Mouse (Mus musculus): ENCODE data around the gene Ptbp1. TPM values are rescaled to one million over a fixed set of nuclear protein-coding genes. Genes with fewer than 3 reads are reported as not detected.

Gene Ptbp1
- 149 TPM for polyA plus RNA-seq (2014; fragmentation: Illumina TruSeq; extraction: RNeasy Lipid Tissue Mini Kit (QIAGEN cat#74804); ENCODE audit: low read depth, low replicate concordance)

DNA sequence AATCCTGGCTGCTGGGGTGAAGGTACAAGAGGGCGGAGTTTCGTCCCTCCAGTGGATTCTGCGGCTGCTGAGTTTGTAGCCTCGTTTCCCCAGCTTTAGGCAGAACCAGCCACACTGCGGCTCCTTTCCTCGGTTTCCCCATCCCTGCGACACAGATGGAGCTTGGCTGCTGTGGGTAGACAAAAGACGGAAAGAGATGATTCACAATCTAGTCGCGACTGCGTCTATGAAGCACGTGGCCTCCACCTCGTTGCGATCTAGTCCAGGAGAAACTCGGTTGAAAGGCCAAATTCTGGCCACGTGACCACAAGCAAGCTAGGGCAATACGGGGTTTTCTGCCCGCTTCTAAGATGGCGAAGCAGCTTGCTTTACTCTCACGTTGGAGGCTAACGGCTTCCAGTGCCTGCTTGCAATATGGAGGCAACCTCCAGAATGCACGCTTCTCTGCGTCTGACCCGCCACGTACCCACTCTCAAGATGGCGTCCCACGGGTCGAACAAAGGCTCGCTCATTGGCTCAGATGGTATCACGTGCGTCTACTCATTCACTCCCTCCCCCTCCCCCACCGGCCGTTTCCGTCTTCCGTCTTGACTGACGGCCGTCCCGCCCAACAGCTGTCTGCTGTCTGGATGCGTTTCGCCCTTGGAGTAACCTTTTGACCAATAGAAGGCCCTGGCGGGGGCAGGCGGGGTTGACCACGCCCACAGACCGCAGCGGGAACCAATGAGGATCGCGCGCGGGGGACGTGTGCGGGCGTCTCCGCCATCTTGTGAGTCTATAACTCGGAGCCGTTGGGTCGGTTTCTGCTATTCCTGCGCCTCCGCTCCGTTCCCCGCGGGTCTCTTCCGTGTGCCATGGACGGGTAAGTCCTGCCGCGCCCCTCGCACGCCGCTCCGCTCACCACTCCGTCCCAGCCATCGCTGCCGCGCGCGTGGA is at the start of gene Ptbp1:
Gene Ptbp1 (plus strand): TSS at position 568 of the 936 bp plus-strand sequence.

DNA sequence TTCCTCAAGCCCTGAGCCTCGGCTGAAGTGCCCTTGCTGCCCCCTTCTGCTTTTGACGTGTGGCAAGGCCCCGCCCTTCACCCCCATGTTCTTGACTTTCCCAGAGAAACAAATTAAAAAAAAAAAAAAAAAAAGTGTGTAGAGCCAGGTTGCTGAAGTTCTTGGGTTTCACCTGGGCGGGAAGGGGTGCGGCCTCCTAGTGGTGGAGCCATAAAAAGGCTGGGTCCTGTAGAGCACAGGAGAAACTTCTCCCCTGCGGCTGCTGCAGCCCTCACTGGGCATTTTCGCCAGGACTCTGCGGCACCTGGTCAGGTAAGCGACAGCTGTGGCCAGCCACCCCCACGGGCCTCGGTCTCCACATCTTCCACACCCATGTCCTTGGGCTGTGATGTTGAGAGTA is 33.4 kb upstream of the Ptbp1 start, which contains the start of gene Misp:
Gene Misp (plus strand): TSS at position 208 of the 400 bp plus-strand sequence.

DNA sequence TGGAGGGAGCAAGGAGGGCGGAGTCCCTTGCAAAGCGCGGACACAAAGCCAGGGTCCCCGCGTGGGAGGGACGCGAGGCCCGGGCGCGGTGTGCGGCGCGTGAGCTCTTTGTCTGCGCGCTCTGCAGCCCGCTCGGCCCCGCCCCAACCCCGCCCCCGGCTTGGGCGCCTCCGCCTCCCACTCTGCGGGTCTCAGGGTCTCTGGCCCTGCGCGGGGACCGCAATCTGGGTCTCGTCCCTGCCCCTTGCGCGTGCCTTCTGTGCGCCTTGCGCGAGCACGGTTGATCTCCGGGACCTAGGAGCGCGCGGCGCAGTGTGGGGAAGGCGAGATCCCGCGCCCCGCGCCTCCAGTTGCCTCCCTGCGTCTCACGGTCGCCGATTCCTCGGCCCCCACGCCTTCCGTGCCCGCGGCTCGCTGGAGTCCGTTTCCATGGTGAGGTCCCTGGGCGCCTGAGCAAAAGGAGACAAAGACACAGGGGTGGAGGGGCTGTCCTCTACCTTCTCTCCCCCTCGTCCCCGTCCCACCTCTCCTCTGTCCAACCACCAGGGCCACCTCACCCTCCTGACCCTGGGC is 20.1 kb downstream of the Ptbp1 start, which contains the start of the genes Prtn3 and Plppr3:
Gene Prtn3 (plus strand): TSS at position 187 of the 573 bp plus-strand sequence.
Gene Plppr3 (minus strand): TSS at position 345 of the 573 bp plus-strand sequence.

DNA sequence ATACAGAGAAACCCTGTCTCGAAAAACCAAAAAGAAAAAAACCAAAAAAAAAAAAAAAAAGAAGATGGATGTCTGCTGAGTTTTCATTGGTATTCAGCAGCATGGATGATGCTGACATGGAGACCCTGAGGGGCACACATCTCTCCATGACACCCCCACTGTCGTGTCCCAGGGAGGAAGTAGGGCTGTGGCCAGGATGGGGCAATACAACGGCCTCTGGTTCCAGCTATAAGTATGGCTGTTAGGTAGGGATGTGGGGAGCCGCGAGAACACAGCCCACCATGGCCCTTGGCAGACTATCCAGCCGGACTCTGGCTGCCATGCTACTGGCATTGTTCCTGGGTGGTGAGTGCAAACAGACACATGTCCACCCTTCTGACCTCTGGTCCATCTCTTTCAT is 31.8 kb downstream of the Ptbp1 start, which contains the start of gene Elane:
Gene Elane (plus strand): TSS at position 194 of the 400 bp plus-strand sequence.

DNA sequence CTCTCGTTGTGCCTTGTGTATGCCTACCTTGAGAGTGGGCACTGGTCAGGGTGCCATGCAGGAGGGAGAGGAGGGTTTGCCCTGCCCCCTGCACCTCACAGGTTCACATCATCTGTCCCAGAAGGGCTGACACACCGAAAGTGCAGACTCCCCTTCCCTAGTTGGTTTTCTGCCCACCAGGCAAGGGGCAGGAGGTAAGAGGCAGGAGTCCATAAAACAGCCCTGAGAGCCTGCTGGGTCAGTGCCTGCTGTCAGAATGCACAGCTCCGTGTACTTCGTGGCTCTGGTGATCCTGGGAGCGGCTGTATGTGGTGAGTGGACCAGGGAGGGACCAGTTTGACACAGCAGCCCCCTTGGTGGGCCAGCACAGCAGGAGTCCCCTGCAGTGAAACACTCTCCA is 36.4 kb downstream of the Ptbp1 start, which contains the start of gene Cfd:
Gene Cfd (plus strand): TSS at position 184 of the 400 bp plus-strand sequence.

DNA sequence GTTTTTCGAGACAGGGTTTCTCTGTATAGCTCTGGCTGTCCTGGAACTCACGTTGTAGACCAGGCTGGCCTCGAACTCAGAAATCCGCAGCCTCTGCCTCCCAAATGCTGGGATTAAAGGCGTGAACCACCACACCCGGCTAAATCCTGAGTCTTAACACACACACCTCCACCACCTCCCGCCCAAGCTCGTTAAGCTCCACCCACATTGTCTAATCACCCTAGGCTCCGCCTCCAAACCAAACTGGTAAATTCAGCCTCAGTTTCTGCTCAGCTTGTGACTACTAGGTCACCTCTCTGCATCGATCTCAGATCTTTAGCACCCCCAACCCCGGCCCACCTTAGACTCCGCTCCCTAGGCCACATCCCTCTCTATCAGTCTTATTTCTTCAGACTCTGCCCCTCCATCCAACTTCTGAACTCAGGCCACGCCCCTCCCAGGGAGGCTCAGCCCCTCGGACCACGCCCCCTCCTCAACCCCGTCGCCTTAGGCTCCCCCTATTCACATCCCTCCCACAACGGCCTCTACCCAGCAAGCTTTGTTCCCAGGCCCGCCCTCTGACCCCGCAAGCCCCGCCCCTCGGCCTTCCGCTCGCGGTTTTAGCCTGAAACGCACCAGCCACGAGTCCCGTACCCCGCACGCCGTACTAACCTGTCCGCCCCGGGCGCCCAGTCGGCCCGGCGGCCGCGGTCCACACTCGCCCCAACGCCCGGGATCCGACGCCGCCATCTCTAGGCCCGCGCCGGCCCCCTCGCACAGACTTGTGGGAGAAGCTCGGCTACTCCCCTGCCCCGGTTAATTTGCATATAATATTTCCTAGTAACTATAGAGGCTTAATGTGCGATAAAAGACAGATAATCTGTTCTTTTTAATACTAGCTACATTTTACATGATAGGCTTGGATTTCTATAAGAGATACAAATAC is 54.2 kb downstream of the Ptbp1 start, which contains the start of gene Med16:
Gene Med16 (minus strand): TSS at position 757 of the 925 bp plus-strand sequence.

DNA sequence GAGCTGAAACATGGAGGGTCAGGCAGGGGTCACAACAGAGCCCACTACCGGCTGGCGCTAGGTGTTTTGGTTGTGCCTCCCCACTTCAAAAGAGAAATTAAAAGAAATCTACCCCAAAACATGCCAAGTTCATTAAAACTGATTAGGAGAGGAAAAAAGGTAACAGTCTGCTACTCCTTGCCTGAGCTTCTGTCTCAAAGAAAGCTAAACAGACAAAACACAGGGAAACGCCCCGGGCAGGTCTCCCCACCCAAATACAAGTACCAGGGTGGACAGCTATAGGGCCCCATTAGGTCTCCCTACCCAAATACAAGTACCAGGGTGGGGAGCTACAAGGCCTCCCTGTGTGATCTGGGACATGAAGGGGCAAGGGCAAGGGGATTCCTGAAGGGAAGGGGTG is 56.3 kb downstream of the Ptbp1 start, which contains the start of gene Gm26602:
Gene Gm26602 (plus strand): TSS at position 301 of the 400 bp plus-strand sequence.

Other genes with a start within 250 kb of the Ptbp1 start
- gene C2cd4c, start 240.4 kb upstream of the Ptbp1 start, polyA plus RNA-seq (2014; fragmentation: Illumina TruSeq; extraction: RNeasy Lipid Tissue Mini Kit (QIAGEN cat#74804); ENCODE audit: low read depth, low replicate concordance), result not detected
- gene Shc2, start 216.5 kb upstream of the Ptbp1 start, polyA plus RNA-seq (2014; fragmentation: Illumina TruSeq; extraction: RNeasy Lipid Tissue Mini Kit (QIAGEN cat#74804); ENCODE audit: low read depth, low replicate concordance), result 4.0 TPM
- not detected for gene Odf3l2, start 208.7 kb upstream of the Ptbp1 start, polyA plus RNA-seq (2014; fragmentation: Illumina TruSeq; extraction: RNeasy Lipid Tissue Mini Kit (QIAGEN cat#74804); ENCODE audit: low read depth, low replicate concordance)
- gene Madcam1, start 189.9 kb upstream of the Ptbp1 start, polyA plus RNA-seq (2014; fragmentation: Illumina TruSeq; extraction: RNeasy Lipid Tissue Mini Kit (QIAGEN cat#74804); ENCODE audit: low read depth, low replicate concordance), result not detected
- gene Tpgs1, start 185.1 kb upstream of the Ptbp1 start, polyA plus RNA-seq (2014; fragmentation: Illumina TruSeq; extraction: RNeasy Lipid Tissue Mini Kit (QIAGEN cat#74804); ENCODE audit: low read depth, low replicate concordance), result 29.6 TPM
- gene Cdc34, start 172.2 kb upstream of the Ptbp1 start, polyA plus RNA-seq (2014; fragmentation: Illumina TruSeq; extraction: RNeasy Lipid Tissue Mini Kit (QIAGEN cat#74804); ENCODE audit: low read depth, low replicate concordance), result 64.7 TPM
- 0.63 TPM for gene Gzmm, start 165.4 kb upstream of the Ptbp1 start, polyA plus RNA-seq (2014; fragmentation: Illumina TruSeq; extraction: RNeasy Lipid Tissue Mini Kit (QIAGEN cat#74804); ENCODE audit: low read depth, low replicate concordance)
- gene Bsg, start 149.9 kb upstream of the Ptbp1 start, polyA plus RNA-seq (2014; fragmentation: Illumina TruSeq; extraction: RNeasy Lipid Tissue Mini Kit (QIAGEN cat#74804); ENCODE audit: low read depth, low replicate concordance), result 523 TPM
- gene Hcn2, start 137.8 kb upstream of the Ptbp1 start, polyA plus RNA-seq (2014; fragmentation: Illumina TruSeq; extraction: RNeasy Lipid Tissue Mini Kit (QIAGEN cat#74804); ENCODE audit: low read depth, low replicate concordance), result 0.37 TPM
- 24.5 TPM for gene Polrmt, start 107.8 kb upstream of the Ptbp1 start, polyA plus RNA-seq (2014; fragmentation: Illumina TruSeq; extraction: RNeasy Lipid Tissue Mini Kit (QIAGEN cat#74804); ENCODE audit: low read depth, low replicate concordance)
- not detected for gene Fgf22, start 99.4 kb upstream of the Ptbp1 start, polyA plus RNA-seq (2014; fragmentation: Illumina TruSeq; extraction: RNeasy Lipid Tissue Mini Kit (QIAGEN cat#74804); ENCODE audit: low read depth, low replicate concordance)
- gene Rnf126, start 87.5 kb upstream of the Ptbp1 start, polyA plus RNA-seq (2014; fragmentation: Illumina TruSeq; extraction: RNeasy Lipid Tissue Mini Kit (QIAGEN cat#74804); ENCODE audit: low read depth, low replicate concordance), result 37.4 TPM
- gene Fstl3, start 77.2 kb upstream of the Ptbp1 start, polyA plus RNA-seq (2014; fragmentation: Illumina TruSeq; extraction: RNeasy Lipid Tissue Mini Kit (QIAGEN cat#74804); ENCODE audit: low read depth, low replicate concordance), result 19.8 TPM
- not detected for gene Prss57, start 63.5 kb upstream of the Ptbp1 start, polyA plus RNA-seq (2014; fragmentation: Illumina TruSeq; extraction: RNeasy Lipid Tissue Mini Kit (QIAGEN cat#74804); ENCODE audit: low read depth, low replicate concordance)
- gene Palm, start 60.9 kb upstream of the Ptbp1 start, polyA plus RNA-seq (2014; fragmentation: Illumina TruSeq; extraction: RNeasy Lipid Tissue Mini Kit (QIAGEN cat#74804); ENCODE audit: low read depth, low replicate concordance), result 60.4 TPM
- 1.5 TPM for gene Misp, start 33.4 kb upstream of the Ptbp1 start, polyA plus RNA-seq (2014; fragmentation: Illumina TruSeq; extraction: RNeasy Lipid Tissue Mini Kit (QIAGEN cat#74804); ENCODE audit: low read depth, low replicate concordance)
- 14.3 TPM for gene Prtn3, start 20.0 kb downstream of the Ptbp1 start, polyA plus RNA-seq (2014; fragmentation: Illumina TruSeq; extraction: RNeasy Lipid Tissue Mini Kit (QIAGEN cat#74804); ENCODE audit: low read depth, low replicate concordance)
- 7.2 TPM for gene Plppr3, start 20.2 kb downstream of the Ptbp1 start, polyA plus RNA-seq (2014; fragmentation: Illumina TruSeq; extraction: RNeasy Lipid Tissue Mini Kit (QIAGEN cat#74804); ENCODE audit: low read depth, low replicate concordance)
- 0.67 TPM for gene Elane, start 31.8 kb downstream of the Ptbp1 start, polyA plus RNA-seq (2014; fragmentation: Illumina TruSeq; extraction: RNeasy Lipid Tissue Mini Kit (QIAGEN cat#74804); ENCODE audit: low read depth, low replicate concordance)
- 6,422 TPM for gene Cfd, start 36.4 kb downstream of the Ptbp1 start, polyA plus RNA-seq (2014; fragmentation: Illumina TruSeq; extraction: RNeasy Lipid Tissue Mini Kit (QIAGEN cat#74804); ENCODE audit: low read depth, low replicate concordance)
- 25.6 TPM for gene Med16, start 54.5 kb downstream of the Ptbp1 start, polyA plus RNA-seq (2014; fragmentation: Illumina TruSeq; extraction: RNeasy Lipid Tissue Mini Kit (QIAGEN cat#74804); ENCODE audit: low read depth, low replicate concordance)
- gene Gm26602, start 56.4 kb downstream of the Ptbp1 start, polyA plus RNA-seq (2014; fragmentation: Illumina TruSeq; extraction: RNeasy Lipid Tissue Mini Kit (QIAGEN cat#74804); ENCODE audit: low read depth, low replicate concordance), result not detected
- 2.7 TPM for gene Kiss1r, start 62.5 kb downstream of the Ptbp1 start, polyA plus RNA-seq (2014; fragmentation: Illumina TruSeq; extraction: RNeasy Lipid Tissue Mini Kit (QIAGEN cat#74804); ENCODE audit: low read depth, low replicate concordance)
- gene R3hdm4, start 66.8 kb downstream of the Ptbp1 start, polyA plus RNA-seq (2014; fragmentation: Illumina TruSeq; extraction: RNeasy Lipid Tissue Mini Kit (QIAGEN cat#74804); ENCODE audit: low read depth, low replicate concordance), result 81.2 TPM
- 4.9 TPM for gene Arid3a, start 72.6 kb downstream of the Ptbp1 start, polyA plus RNA-seq (2014; fragmentation: Illumina TruSeq; extraction: RNeasy Lipid Tissue Mini Kit (QIAGEN cat#74804); ENCODE audit: low read depth, low replicate concordance)
- 22.5 TPM for gene Wdr18, start 105.7 kb downstream of the Ptbp1 start, polyA plus RNA-seq (2014; fragmentation: Illumina TruSeq; extraction: RNeasy Lipid Tissue Mini Kit (QIAGEN cat#74804); ENCODE audit: low read depth, low replicate concordance)
- gene Grin3b, start 116.3 kb downstream of the Ptbp1 start, polyA plus RNA-seq (2014; fragmentation: Illumina TruSeq; extraction: RNeasy Lipid Tissue Mini Kit (QIAGEN cat#74804); ENCODE audit: low read depth, low replicate concordance), result not detected
- gene Tmem259, start 129.9 kb downstream of the Ptbp1 start, polyA plus RNA-seq (2014; fragmentation: Illumina TruSeq; extraction: RNeasy Lipid Tissue Mini Kit (QIAGEN cat#74804); ENCODE audit: low read depth, low replicate concordance), result 86.6 TPM
- gene Cnn2, start 134.2 kb downstream of the Ptbp1 start, polyA plus RNA-seq (2014; fragmentation: Illumina TruSeq; extraction: RNeasy Lipid Tissue Mini Kit (QIAGEN cat#74804); ENCODE audit: low read depth, low replicate concordance), result 46.6 TPM
- 3.8 TPM for gene Abca7, start 142.1 kb downstream of the Ptbp1 start, polyA plus RNA-seq (2014; fragmentation: Illumina TruSeq; extraction: RNeasy Lipid Tissue Mini Kit (QIAGEN cat#74804); ENCODE audit: low read depth, low replicate concordance)
- gene Arhgap45, start 162.2 kb downstream of the Ptbp1 start, polyA plus RNA-seq (2014; fragmentation: Illumina TruSeq; extraction: RNeasy Lipid Tissue Mini Kit (QIAGEN cat#74804); ENCODE audit: low read depth, low replicate concordance), result 13.2 TPM
- 65.7 TPM for gene Polr2e, start 185.4 kb downstream of the Ptbp1 start, polyA plus RNA-seq (2014; fragmentation: Illumina TruSeq; extraction: RNeasy Lipid Tissue Mini Kit (QIAGEN cat#74804); ENCODE audit: low read depth, low replicate concordance)
- gene Gpx4, start 192.7 kb downstream of the Ptbp1 start, polyA plus RNA-seq (2014; fragmentation: Illumina TruSeq; extraction: RNeasy Lipid Tissue Mini Kit (QIAGEN cat#74804); ENCODE audit: low read depth, low replicate concordance), result 681 TPM

Data from adipose tissue, adult 10 weeks (tissue).